Mouse (Mus musculus) kidney, postnatal 14 days (tissue): ENCODE measurements at regions not wholly inside any gene's neighbourhood (a gene's known extent, or its start where the extent isn't known, plus 50 kb on each side); places are given as distances from the start of the nearest gene placed in this dataset.

Experiments used
- DNase-seq: peaks from one replicate; pipeline ENCODE4 v3.0.0; 2022; ENCODE audit warnings: mixed read lengths

- DNase-seq = peak; percentile 1
Measured at GRCm38 (mm10) chr7:93795210-93795609, 715.5 kb downstream of the Fam181b start.

GRCm38 (mm10) chr7:93835697-93836096 is 756.0 kb downstream of the Fam181b start:
- DNase-seq = no peak

- no peak for DNase-seq
Measured at GRCm38 (mm10) chr7:93836169-93836568, 756.5 kb downstream of the Fam181b start.

- DNase-seq = no peak
Measured at GRCm38 (mm10) chr7:93855025-93855424, 775.4 kb downstream of the Fam181b start.

- no peak for DNase-seq
Measured at GRCm38 (mm10) chr7:93893701-93894100, 814.0 kb downstream of the Fam181b start.

GRCm38 (mm10) chr7:93896921-93897320 is 817.3 kb downstream of the Fam181b start:
- DNase-seq = no peak

GRCm38 (mm10) chr7:93902770-93903169 is 823.1 kb downstream of the Fam181b start:
- DNase-seq = no peak

- DNase-seq = no peak
Measured at GRCm38 (mm10) chr7:93936925-93937324, 857.3 kb downstream of the Fam181b start.

- no peak for DNase-seq
Measured at GRCm38 (mm10) chr7:93982103-93982502, 902.4 kb downstream of the Fam181b start.

- DNase-seq = no peak
Measured at GRCm38 (mm10) chr7:94002780-94003179, 923.1 kb downstream of the Fam181b start.

GRCm38 (mm10) chr7:94042466-94043030 is 962.9 kb downstream of the Fam181b start:
- DNase-seq = peak; percentile 3

GRCm38 (mm10) chr7:94045428-94045827 is 965.8 kb downstream of the Fam181b start:
- DNase-seq = no peak

GRCm38 (mm10) chr7:94046029-94046428 is 966.4 kb downstream of the Fam181b start:
- DNase-seq = no peak

- DNase-seq = no peak
Measured at GRCm38 (mm10) chr7:94061814-94062545, 982.3 kb downstream of the Fam181b start.
